Mouse (Mus musculus): ENCODE data around the gene Mcpt2. TPM values are rescaled to one million over a fixed set of nuclear protein-coding genes. Genes with fewer than 3 reads are reported as not detected.
"Not testable (repeated sequence)": the region's sequence is repeated elsewhere in the genome, so short reads cannot be mapped to it uniquely, and the experiment has no call there.

Gene Mcpt2
- not detected in 2 replicates for polyA plus RNA-seq (2012; ENCODE audit: insufficient read depth, insufficient read length, missing spikeins)

DNA sequence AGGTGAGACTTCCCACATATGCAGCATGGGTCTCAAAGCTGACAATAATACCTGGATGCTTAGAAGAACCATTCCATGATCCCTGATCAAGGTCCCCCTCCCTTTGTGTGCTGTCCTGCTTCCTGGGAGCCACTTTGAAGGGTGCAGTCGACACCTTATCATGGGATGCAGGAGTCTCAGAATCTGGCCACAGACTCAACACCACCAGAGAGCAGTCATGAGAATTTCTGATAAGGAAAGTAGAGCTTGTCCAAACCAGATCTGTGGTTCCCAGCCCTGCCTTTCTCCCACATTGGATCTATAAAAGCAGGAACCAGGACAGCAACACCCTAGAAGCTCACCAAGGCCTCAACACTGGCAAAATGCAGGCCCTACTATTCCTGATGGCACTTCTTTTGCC lies at the start of gene Mcpt2:
Gene Mcpt2 (plus strand): TSS at position 250 of the 400 bp plus-strand sequence.
- H3K4me1 ChIP-seq (ENCODE audit: control insufficient read depth, insufficient read depth, low read length); H3K4me3 ChIP-seq (ENCODE audit: insufficient read depth, low read length): not testable (repeated sequence)
- peak within 1 kb of the TSS; percentile 24; the same call in 1 of the 2 replicates for H3K27ac ChIP-seq (ENCODE audit: insufficient read depth, low read depth, low read length)

DNA sequence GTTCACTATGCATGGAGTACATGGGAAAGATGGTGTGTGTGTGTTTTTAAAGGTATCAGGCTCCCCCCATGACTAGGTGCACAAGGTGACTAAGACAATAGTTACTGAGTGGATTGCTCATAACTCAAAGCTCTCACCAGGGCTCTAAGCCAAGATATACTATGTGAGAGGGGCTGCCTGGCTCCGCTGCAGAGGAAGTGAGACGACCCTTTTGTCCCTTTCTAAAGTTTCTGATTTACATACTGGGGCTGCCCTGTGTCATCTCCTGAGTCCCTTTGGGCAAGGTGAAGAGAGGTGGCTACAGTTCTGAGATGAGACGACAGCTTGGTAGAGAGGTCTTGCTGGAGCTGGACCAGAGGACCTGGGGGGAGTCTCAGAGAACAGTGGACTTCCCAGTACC lies 28.7 kb upstream of the Mcpt2 start:
- Histone ChIP-seq H3K4me3 (ENCODE audit: insufficient read depth, low read length) (no peak overlapping the region), H3K4me1 (ENCODE audit: control insufficient read depth, insufficient read depth, low read length) (no peaks in the 10 kb centered on the region), H3K27ac (ENCODE audit: insufficient read depth, low read depth, low read length) (no peak overlapping the region)
- TF ChIP-seq CTCF (IDR thresholded peaks at IDR 0.05; ENCODE audit: low read depth, low read length), result no peak
- no peak for TF ChIP-seq POLR2A (IDR thresholded peaks at IDR 0.05; ENCODE audit: borderline replicate concordance, low read depth, low read length)

DNA sequence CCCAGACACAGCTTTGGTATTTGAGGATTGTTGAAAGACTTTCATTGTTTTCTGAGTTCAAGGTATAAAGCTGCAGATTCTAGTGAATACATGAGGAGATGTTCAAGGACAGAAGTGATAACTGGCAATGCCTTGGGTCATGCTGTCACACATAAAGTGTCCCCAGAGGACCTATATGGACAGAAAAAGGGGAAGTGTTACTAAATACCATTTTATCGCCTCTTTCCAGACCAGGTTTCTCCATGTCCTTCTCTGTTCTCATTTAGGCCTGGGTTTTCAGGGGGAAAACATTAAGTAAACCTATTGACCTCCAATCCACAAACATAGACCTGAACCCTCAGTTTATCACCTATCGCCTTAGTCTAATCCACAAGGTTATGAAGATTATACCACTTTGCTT lies 27.9 kb upstream of the Mcpt2 start:
- Histone ChIP-seq H3K4me3 (ENCODE audit: insufficient read depth, low read length) (no peak overlapping the region), H3K4me1 (ENCODE audit: control insufficient read depth, insufficient read depth, low read length) (no peaks in the 10 kb centered on the region), H3K27ac (ENCODE audit: insufficient read depth, low read depth, low read length) (no peak overlapping the region)
- no peak for TF ChIP-seq CTCF (IDR thresholded peaks at IDR 0.05; ENCODE audit: low read depth, low read length)
- no peak for TF ChIP-seq POLR2A (IDR thresholded peaks at IDR 0.05; ENCODE audit: borderline replicate concordance, low read depth, low read length)

DNA sequence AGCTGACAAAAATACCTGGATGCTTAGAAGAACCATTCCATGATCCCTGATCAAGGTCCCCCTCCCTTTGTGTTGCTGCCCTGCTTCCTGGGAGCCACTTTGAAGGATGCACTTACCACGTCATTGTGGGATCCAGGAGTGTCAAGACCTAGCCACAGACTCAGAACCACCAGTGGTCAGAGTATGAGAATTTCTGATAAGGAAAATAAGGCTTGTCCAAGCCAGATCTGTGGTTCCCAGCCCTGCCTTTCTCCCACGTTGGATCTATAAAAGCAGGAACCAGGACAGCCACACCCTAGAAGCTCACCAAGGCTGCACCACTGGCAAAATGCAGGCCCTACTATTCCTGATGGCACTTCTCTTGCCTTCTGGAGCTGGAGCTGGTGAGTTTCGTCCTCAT lies 24.2 kb upstream of the Mcpt2 start, which contains the start of gene Mcpt1:
Gene Mcpt1 (plus strand): TSS at position 301 of the 400 bp plus-strand sequence.
- not testable (repeated sequence) for H3K27ac ChIP-seq (ENCODE audit: insufficient read depth, low read depth, low read length); H3K4me3 ChIP-seq (ENCODE audit: insufficient read depth, low read length); H3K4me1 ChIP-seq (ENCODE audit: control insufficient read depth, insufficient read depth, low read length)

DNA sequence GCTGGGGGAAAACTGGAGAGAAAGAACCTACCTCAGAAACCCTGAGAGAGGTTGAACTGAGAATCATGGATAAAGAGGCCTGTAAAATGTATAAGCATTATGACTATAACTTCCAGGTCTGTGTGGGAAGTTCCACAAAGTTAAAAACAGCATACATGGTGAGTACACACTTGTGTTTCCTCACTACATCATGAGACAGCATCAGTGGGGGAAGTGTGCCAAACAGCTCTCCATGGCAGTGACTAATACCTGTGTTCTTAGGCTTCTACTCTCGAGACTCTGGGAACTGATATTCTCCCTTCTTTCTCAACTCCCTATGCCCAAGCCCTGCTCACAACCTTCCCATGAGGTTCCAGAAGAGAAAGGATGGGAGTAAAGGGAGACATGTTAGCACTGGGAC lies 22.4 kb upstream of the Mcpt2 start:
- TF ChIP-seq CTCF (IDR thresholded peaks at IDR 0.05; ENCODE audit: low read depth, low read length), result no peak
- no peak for TF ChIP-seq POLR2A (IDR thresholded peaks at IDR 0.05; ENCODE audit: borderline replicate concordance, low read depth, low read length)
- peaks cover 8% of the 10 kb centered on the region for H3K4me1 ChIP-seq (ENCODE audit: control insufficient read depth, insufficient read depth, low read length)
- H3K27ac ChIP-seq (ENCODE audit: insufficient read depth, low read depth, low read length), result no peak overlapping the region
- H3K4me3 ChIP-seq (ENCODE audit: insufficient read depth, low read length), result no peak overlapping the region

DNA sequence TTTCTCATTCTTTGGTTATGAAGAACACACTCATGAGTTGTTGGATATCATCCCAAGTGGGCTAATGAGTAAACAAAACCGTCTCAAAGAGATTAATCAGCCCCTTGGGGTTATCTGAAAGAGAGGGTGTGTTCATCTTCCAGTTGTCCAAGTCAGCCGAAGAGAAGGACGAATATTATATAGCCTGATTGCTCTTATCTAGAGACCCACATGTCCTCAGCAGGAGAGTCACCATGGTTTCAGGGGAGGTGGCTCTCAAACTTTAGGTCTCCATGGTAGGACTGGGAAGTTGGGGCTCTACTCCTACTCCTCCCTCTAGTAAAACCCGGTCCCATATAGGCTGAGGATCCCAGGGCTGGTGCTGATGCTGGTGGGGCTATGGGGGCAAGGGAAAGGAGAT lies 20.5 kb upstream of the Mcpt2 start:
- H3K4me1 ChIP-seq (ENCODE audit: control insufficient read depth, insufficient read depth, low read length); H3K27ac ChIP-seq (ENCODE audit: insufficient read depth, low read depth, low read length); H3K4me3 ChIP-seq (ENCODE audit: insufficient read depth, low read length): not testable (repeated sequence)

DNA sequence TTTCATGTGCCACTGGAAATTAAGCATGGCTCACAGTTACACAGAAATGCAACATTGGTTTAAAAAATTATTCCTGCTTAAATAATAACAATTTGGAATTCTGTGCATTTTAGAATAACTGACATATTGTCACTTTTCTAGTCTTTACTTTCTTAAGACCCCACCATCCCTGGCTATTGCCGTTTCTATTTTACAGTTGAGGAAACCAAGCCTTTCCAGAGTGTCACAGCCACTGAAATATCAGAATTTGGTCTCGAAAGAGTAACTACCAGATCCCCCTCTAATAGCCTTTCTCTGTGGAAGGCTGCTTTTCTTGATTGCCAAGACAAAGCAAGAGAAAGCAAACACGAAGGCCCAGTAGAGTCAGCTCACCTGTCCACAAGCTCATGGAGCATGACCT lies 11.4 kb upstream of the Mcpt2 start, which contains the start of gene Mcpt9:
Gene Mcpt9 (minus strand): TSS at position 101 of the 400 bp plus-strand sequence.
- not testable (repeated sequence) for H3K4me1 ChIP-seq (ENCODE audit: control insufficient read depth, insufficient read depth, low read length); H3K4me3 ChIP-seq (ENCODE audit: insufficient read depth, low read length)

DNA sequence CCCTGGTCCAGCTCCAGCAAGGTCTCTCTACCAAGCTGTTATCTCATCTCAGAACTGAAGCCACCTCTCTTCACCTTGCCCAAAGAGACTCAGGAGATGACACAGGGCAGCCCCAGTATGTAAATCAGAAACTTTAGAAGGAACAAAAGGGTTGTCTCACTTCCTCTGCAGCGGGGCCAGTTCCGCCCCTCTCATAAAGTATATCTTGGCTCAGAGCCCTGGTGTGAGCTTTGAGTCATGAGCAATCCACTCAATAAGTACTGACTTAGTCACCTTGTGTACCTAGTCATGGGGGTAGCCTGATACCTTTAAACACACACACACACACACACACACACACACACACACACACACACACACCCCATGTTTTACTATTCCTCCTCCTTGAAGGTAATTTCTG lies 7.4 kb upstream of the Mcpt2 start:
- no peak for TF ChIP-seq POLR2A (IDR thresholded peaks at IDR 0.05; ENCODE audit: borderline replicate concordance, low read depth, low read length)
- no peak for TF ChIP-seq CTCF (IDR thresholded peaks at IDR 0.05; ENCODE audit: low read depth, low read length)
- Histone ChIP-seq H3K4me3 (ENCODE audit: insufficient read depth, low read length) (no peak overlapping the region), H3K27ac (ENCODE audit: insufficient read depth, low read depth, low read length) (no peak overlapping the region), H3K4me1 (ENCODE audit: control insufficient read depth, insufficient read depth, low read length) (no peaks in the 10 kb centered on the region; the same call in 1 of the 2 replicates)

More for the DNA sequence above, 11.4 kb upstream of the Mcpt2 start, which contains the start of gene Mcpt9:
- H3K27ac ChIP-seq (ENCODE audit: insufficient read depth, low read depth, low read length), result not testable (repeated sequence)

DNA sequence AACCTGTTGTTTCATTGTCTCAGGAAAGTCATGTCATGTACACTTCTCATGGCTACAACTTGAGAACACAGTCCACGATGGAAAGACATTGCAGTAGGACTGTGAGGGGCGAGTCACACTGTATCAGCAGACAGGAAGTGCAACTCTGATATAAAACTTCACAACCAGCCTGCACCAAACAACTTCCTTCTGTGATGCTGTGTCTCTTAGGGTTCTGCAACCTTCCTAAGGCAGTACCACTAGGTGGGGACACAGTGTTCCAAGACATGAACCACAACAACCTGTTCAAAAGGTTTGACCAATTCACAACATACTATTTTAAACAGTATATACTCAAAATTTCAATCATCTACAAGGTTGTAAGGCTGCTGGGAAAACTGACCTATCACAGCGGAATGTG lies 13.6 kb downstream of the Mcpt2 start:
- Histone ChIP-seq H3K4me3 (ENCODE audit: insufficient read depth, low read length) (no peak overlapping the region), H3K4me1 (ENCODE audit: control insufficient read depth, insufficient read depth, low read length) (no peaks in the 10 kb centered on the region), H3K27ac (ENCODE audit: insufficient read depth, low read depth, low read length) (no peak overlapping the region)
- TF ChIP-seq CTCF (IDR thresholded peaks at IDR 0.05; ENCODE audit: low read depth, low read length) (no peak), POLR2A (IDR thresholded peaks at IDR 0.05; ENCODE audit: borderline replicate concordance, low read depth, low read length) (no peak)

DNA sequence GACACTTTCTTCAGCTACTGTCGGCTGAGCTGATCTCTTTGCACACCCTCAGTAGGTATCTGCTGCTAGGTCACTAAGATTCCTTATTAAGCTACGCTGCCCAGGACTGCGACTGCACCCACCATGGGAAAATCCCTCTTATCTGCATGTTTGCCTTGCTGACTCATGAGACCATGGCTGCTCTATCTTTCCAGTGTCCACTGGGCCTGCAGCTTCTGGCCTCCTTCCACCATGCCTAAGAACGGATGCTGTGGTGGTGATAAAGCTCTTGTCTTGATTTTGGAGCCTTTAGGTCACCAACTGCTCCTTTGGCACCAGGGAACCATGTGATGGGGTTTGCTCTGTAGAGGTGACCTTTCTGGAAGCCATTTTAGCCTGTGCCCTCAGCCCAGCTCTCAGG lies 15.9 kb downstream of the Mcpt2 start:
- Histone ChIP-seq H3K27ac (ENCODE audit: insufficient read depth, low read depth, low read length) (no peak overlapping the region), H3K4me1 (ENCODE audit: control insufficient read depth, insufficient read depth, low read length) (no peaks in the 10 kb centered on the region), H3K4me3 (ENCODE audit: insufficient read depth, low read length) (no peak overlapping the region)
- TF ChIP-seq POLR2A (IDR thresholded peaks at IDR 0.05; ENCODE audit: borderline replicate concordance, low read depth, low read length) (no peak), CTCF (IDR thresholded peaks at IDR 0.05; ENCODE audit: low read depth, low read length) (no peak)

DNA sequence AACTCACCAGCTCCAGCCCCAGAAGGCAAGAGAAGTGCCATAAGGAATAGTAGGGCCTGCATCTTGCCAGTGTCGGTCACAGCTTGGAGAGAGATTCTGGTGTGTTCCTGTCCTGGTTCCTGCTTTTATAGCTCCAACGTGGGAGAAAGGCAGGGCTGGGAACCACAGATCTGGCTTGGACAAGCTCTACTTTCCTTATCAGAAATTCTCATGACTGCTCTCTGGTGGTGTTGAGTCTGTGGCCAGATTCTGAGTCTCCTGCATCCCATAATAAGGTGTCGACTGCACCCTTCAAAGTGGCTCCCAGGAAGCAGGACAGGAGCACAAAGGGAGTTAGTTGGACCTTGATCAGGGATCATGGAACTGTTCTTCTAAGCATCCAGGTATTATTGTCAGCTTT lies 20.4 kb downstream of the Mcpt2 start, which contains the start of gene Mcpt4:
Gene Mcpt4 (minus strand): TSS at position 101 of the 400 bp plus-strand sequence.
- H3K4me3 ChIP-seq (ENCODE audit: insufficient read depth, low read length); H3K27ac ChIP-seq (ENCODE audit: insufficient read depth, low read depth, low read length); H3K4me1 ChIP-seq (ENCODE audit: control insufficient read depth, insufficient read depth, low read length): not testable (repeated sequence)

Measured in bone marrow macrophage, adult 2 months (primary cell).